Mouse (Mus musculus): ENCODE results near the gene Neurl4. TPM values are rescaled to one million over a fixed set of nuclear protein-coding genes. Genes with fewer than 3 reads are reported as not detected.
A peak's percentile ranks its signal among the peaks of the same experiment; 100 is the strongest.
"Not testable (repeated sequence)": the region's sequence is repeated elsewhere in the genome, so short reads cannot be mapped to it uniquely, and the experiment has no call there.

Gene Neurl4
- polyA plus RNA-seq, 1 experiment from 2014 or later = 2.3 TPM

DNA sequence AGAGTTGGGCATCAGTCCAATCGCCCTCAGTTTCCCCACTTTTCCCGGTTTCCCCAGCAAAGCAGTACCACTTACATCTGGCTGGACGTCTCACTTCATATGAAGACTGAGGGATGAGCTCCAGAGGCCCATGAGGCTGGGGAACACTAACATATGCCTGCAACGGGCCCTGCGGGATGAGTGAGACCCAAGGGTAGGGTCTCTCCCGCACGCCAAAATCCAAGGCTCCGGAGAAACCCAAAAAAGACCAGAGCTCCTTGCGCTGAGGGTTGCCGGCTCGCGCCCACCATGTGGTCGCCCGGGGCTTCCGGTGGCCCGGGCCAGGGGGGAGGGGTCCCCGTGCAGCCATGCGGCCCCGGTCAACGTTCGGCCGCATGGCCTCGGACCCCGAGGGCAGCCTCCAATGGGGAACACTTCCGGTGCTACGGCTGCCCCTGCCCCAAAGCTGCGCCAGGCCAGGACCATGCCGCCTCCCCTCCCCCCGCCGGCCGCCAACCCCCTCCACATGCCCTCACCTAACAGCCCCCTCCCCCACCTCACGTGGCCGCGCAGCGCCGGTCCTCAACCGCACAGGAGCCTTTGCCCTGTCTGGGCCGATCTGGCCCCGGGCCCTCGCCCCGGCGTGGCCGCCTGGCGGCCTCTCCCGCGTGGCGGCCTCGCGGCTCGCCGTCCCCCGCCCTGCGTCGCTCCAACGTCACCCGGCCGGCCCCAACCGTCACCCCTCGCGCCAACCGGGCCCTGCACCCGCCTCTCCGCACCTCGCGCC, 19.6 kb downstream of the Neurl4 start:
- Histone ChIP-seq H3K36me3 (peaks cover 41% of the 10 kb centered on the region), H3K9ac (peak overlapping the region; percentile 99), H3K27ac (peak overlapping the region; percentile 99), H3K9me3 (replicated peaks) (no peaks in the 10 kb centered on the region), H3K4me3 (replicated peaks) (peak overlapping the region; percentile 91), H3K4me1 (replicated peaks) (peaks cover 65% of the 10 kb centered on the region), H3K4me2 (peak overlapping the region; percentile 98), H3K27me3 (no peaks in the 10 kb centered on the region)
- peak; percentile 23 for DNase-seq
- WGBS (ENCODE audit: insufficient replicate concordance) = under 1% methylated on average over 58 of the region's 65 CpGs
- peak; percentile 4; the same call in 1 of the 2 replicates for ATAC-seq (ENCODE audit: low read depth)

DNA sequence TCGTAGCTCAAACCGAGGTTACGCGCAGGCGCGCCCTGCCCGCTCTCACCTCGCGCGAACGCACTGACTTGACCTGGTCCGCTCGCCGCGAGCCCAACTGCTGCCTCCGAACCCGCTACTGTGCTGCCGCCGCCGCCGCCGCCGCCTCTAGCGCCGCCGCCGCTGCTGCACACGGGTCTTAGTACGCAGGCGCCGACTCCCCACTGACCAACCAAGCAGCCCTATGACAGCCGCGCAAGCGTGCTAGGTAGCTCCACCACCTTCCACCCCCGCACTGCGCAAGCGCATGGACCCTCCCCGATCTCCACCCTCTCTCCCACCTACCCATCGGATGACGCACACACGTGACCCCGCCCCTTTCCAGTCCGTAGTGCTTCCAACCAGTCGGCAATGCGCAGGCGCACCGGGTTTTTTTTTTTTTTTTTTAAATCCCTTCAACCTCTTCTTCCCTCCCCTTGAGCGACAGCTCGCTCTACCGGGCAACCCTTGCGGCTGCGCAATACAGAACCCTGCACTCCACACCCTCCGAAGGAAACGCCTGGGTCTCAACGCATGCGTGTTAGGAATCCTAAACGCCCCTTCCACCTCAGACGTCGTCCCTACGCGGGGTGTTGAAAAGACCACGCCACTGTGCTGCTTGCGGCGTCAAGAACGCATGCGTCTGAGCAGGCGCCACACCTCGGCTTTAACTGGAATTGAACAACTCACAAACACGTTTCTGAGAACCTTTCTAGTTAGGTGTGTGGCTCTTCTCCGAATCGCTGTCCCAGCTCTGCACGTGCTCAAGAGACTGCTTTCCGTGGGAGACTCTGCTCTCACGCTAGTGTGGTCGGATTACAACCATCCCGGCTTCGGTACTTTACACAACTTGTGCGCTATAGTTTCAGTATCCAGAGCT, 20.5 kb downstream of the Neurl4 start, which contains the start of gene Eif5a:
Gene Eif5a (minus strand): TSS at position 845 of the 898 bp plus-strand sequence.
- peaks cover 56% of the 10 kb centered on the region for H3K4me1 ChIP-seq (replicated peaks)
- ATAC-seq (ENCODE audit: low read depth) (peak; percentile 90), DNase-seq (peak; percentile 100)
- no peaks in the 10 kb centered on the region for H3K27me3 ChIP-seq
- no peaks in the 10 kb centered on the region for H3K9me3 ChIP-seq (replicated peaks)
- H3K9ac ChIP-seq = peak within 1 kb of the TSS; percentile 99
- H3K4me2 ChIP-seq = peak within 1 kb of the TSS; percentile 98
- H3K27ac ChIP-seq = peak within 1 kb of the TSS; percentile 99
- H3K4me3 ChIP-seq (replicated peaks) = peak within 1 kb of the TSS; percentile 91
- under 1% methylated on average over 78 of the region's 78 CpGs for whole genome bisulfite sequencing (ENCODE audit: insufficient replicate concordance)
- peaks cover 31% of the 10 kb centered on the region for H3K36me3 ChIP-seq

DNA sequence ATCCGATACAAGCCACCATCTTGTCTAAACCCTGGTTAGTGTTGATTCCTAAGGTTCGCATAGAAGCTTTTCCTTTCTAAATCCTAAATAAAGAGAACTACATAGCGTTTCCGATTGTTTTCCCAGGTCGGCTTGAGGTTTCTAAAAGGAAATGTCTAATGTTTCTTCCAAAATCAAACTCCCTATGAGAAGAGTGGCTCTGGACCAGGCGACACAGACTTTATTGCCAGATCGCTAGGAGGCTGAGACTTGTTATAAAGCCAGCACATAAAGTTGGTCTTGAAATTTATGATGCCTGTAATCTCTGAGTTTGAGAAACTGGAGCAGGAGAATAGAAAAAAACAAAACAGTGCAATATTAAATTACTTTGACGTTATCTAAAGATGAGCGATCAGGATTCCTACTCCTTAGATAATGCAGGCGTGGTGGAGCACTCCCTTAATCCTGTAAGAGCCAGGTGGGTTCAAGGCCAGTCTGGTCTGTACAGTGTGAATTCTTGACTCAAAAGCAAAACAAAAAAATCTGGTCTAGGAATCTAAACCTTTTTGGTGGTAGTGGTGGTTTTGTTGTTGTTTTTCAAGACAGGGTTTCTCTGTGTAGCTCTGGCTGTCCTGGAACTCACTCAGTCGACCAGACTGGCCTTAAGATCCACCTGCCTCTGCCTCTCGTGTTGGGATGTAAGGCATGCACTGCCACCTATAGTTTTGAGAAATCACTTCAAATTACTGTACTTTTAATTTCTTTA, 21.3 kb downstream of the Neurl4 start:
- WGBS (ENCODE audit: insufficient replicate concordance) = 3% methylated on average over 12 of the region's 12 CpGs
- no peaks in the 10 kb centered on the region for H3K27me3 ChIP-seq

DNA sequence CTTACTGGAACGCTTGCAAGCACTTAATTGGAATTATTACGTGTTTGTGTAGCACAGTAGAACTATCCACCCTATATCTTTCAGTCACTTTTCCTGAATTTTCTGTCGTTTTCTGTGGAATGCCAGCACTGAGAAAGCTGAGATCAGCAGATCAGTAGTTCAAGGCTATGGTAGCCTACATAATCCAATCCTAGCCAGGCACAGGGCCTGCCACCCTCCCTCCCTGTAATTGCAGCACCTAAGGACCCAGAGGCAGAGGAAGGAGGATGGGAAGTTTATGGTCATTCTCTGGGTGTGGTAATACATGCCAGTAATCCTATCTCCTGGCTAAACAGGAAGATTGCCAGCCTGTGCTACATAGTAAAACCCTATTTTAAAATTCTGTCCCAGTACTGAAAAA, 21.9 kb downstream of the Neurl4 start:
- H3K4me1 ChIP-seq (replicated peaks) = peaks cover 42% of the 10 kb centered on the region
- no peak for DNase-seq
- H3K27me3 ChIP-seq = no peaks in the 10 kb centered on the region
- H3K4me3 ChIP-seq (replicated peaks) = peak overlapping the region; percentile 91
- peak overlapping the region; percentile 99 for H3K27ac ChIP-seq
- H3K9me3 ChIP-seq (replicated peaks) = no peaks in the 10 kb centered on the region
- peaks cover 17% of the 10 kb centered on the region for H3K36me3 ChIP-seq
- WGBS (ENCODE audit: insufficient replicate concordance) = 60% methylated on average over 3 of the region's 3 CpGs
- H3K4me2 ChIP-seq = peak overlapping the region; percentile 84
- peak overlapping the region; percentile 78 for H3K9ac ChIP-seq
- no peak for ATAC-seq (ENCODE audit: low read depth)

More for the DNA sequence above, 21.3 kb downstream of the Neurl4 start:
- Histone ChIP-seq H3K27ac (peak overlapping the region; percentile 99), H3K4me2 (peak overlapping the region; percentile 84), H3K9ac (peak overlapping the region; percentile 78), H3K9me3 (replicated peaks) (no peaks in the 10 kb centered on the region), H3K4me3 (replicated peaks) (peak overlapping the region; percentile 91), H3K4me1 (replicated peaks) (peaks cover 48% of the 10 kb centered on the region), H3K36me3 (peaks cover 23% of the 10 kb centered on the region)
- ATAC-seq (ENCODE audit: low read depth) = no peak
- DNase-seq = no peak

DNA sequence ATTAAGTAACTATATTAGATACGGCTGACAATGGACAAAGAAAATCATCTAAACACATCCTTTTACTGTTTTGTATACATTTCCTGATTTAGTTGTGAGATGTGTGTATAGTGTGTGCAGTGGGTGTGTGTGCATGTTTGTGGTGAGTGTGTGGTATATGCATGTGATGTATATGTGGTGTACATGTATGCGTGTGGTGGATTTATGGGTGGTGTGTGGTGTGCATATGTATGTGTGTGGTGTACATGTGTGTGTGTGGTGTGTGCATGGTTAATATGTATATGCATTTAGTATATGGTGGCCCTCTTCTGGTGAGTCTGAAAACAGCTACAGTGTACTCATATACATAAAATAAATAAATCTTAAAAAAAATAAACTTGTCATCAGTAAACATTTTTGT, 26.6 kb downstream of the Neurl4 start:
- Histone ChIP-seq H3K9ac (no peak overlapping the region), H3K4me2 (no peak overlapping the region), H3K27ac (no peak overlapping the region), H3K27me3 (no peaks in the 10 kb centered on the region), H3K9me3 (replicated peaks) (no peaks in the 10 kb centered on the region), H3K4me3 (replicated peaks) (no peak overlapping the region), H3K36me3 (no peaks in the 10 kb centered on the region), H3K4me1 (replicated peaks) (peaks cover 21% of the 10 kb centered on the region)
- 87% methylated on average over 2 of the region's 2 CpGs for WGBS (ENCODE audit: insufficient replicate concordance)
- DNase-seq = no peak
- ATAC-seq (ENCODE audit: low read depth) = no peak

DNA sequence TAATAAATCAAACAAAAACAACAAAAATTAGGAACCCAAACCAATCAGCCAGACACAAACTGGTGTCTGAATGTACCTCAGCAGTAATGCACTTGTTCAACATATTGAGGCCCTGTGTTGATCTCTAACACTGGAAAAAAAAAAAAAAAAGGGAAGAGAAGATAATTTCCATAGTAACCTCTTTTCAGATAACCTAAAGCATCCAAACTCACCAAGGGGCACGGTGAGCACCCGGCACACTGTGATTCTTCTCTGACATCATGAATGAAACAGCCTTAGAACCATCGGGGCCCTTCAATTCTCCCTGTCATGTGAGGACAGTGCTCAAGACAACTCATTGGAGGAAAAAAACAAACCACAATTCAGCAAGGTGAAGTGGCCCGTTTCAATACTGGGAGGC, 28.8 kb downstream of the Neurl4 start:
- no peak for ATAC-seq (ENCODE audit: low read depth)

DNA sequence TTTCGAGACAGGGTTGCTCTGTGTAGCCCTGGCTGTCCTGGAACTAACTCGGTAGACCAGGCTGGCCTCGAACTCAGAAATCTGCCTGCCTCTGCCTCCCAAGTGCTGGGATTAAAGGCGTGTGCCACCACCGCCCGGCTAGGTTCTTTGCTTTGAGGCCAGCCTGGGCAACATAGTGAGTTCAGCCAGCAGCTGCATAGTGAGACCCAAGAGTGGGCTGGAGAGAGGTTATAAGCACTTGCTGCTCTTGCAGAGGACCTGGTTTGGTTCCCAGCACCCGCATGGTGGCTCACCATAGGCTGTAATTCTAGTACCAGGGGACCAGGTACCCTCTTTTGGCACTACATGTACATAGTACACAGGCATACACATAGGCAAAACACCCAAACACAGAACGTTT, 29.3 kb downstream of the Neurl4 start:
- not testable (repeated sequence) for H3K27ac ChIP-seq; H3K9ac ChIP-seq; H3K4me2 ChIP-seq; H3K9me3 ChIP-seq (replicated peaks); ATAC-seq (ENCODE audit: low read depth); DNase-seq; H3K4me3 ChIP-seq (replicated peaks); H3K36me3 ChIP-seq
- WGBS (ENCODE audit: insufficient replicate concordance) = 75% methylated on average over 8 of the region's 8 CpGs
- H3K4me1 ChIP-seq (replicated peaks) = peaks cover 13% of the 10 kb centered on the region
- H3K27me3 ChIP-seq = peaks cover 13% of the 10 kb centered on the region

More for the DNA sequence above, 28.8 kb downstream of the Neurl4 start:
- H3K4me3 ChIP-seq (replicated peaks) = no peak overlapping the region
- DNase-seq = no peak
- H3K4me2 ChIP-seq = no peak overlapping the region
- H3K9ac ChIP-seq = no peak overlapping the region
- H3K27ac ChIP-seq = no peak overlapping the region
- peaks cover 8% of the 10 kb centered on the region for H3K27me3 ChIP-seq
- 34% methylated on average over 4 of the region's 4 CpGs for WGBS (ENCODE audit: insufficient replicate concordance)
- H3K36me3 ChIP-seq = no peaks in the 10 kb centered on the region
- H3K9me3 ChIP-seq (replicated peaks) = no peaks in the 10 kb centered on the region
- peaks cover 8% of the 10 kb centered on the region for H3K4me1 ChIP-seq (replicated peaks)

DNA sequence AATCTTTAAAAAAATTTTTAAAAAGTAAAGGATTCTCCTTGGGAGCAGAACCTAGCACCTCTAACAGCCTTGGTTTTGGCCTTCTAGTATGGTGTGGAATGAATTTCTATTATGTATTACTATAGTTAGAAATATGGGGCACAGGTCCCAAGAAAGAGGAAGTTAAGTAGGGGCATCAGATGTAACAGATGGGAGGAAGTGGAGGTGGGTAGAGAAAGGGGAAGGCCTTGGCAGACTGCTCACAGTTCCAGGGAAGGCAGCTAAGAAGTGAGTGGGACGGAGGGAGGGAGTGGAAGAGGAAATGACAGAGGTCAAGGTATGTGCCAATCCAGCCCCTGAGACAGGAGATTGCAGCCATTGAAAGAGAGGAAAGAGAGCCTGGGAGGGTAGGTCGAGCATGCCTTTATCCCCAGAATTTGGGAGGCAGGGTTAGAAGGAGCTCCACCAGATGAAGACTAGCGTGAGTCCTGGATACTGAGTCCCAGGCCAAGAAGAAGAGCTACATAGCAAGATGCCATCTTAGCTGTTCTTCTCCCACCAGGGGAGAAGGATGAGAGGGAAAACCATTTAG, 30.2 kb downstream of the Neurl4 start:
- peak overlapping the region; percentile 15; the same call in 1 of the 2 replicates for H3K27ac ChIP-seq
- H3K4me2 ChIP-seq = 0 out of 2 replicates have a peak overlapping the region, but pooled peaks have one; percentile 21
- no peak overlapping the region for H3K9ac ChIP-seq
- no peaks in the 10 kb centered on the region for H3K9me3 ChIP-seq (replicated peaks)
- H3K27me3 ChIP-seq = peaks cover 22% of the 10 kb centered on the region
- no peak overlapping the region for H3K4me3 ChIP-seq (replicated peaks)
- peaks cover 22% of the 10 kb centered on the region for H3K4me1 ChIP-seq (replicated peaks)
- WGBS (ENCODE audit: insufficient replicate concordance) = 36% methylated on average over 3 of the region's 3 CpGs
- ATAC-seq (ENCODE audit: low read depth) (no peak), DNase-seq (no peak)
- no peaks in the 10 kb centered on the region for H3K36me3 ChIP-seq

DNA sequence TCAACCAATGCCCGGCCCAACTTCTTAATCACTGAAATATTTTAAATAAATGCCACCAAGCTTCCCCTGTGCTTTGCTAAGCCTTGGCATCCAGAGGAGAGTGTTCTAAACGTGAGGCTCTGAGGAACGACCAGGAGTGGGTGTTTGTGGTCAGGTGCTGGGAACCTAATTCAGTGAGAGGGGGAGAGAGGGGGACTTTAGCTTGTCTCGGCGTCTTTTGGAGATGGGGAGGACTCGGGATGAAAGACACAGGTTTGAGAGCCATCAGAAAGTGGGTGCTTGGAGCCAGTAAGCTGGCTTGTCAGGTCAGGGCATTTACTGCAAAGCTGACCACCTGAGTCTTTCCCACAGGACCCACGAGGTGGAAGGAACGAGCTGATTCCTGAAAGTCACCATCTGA, 30.9 kb downstream of the Neurl4 start:
- H3K9me3 ChIP-seq (replicated peaks) = no peaks in the 10 kb centered on the region
- H3K36me3 ChIP-seq = no peaks in the 10 kb centered on the region
- no peak overlapping the region for H3K4me2 ChIP-seq
- 48% methylated on average over 8 of the region's 8 CpGs for WGBS (ENCODE audit: insufficient replicate concordance)
- peaks cover 29% of the 10 kb centered on the region for H3K4me1 ChIP-seq (replicated peaks)
- H3K27me3 ChIP-seq = peaks cover 29% of the 10 kb centered on the region
- DNase-seq (no peak), ATAC-seq (ENCODE audit: low read depth) (no peak)
- H3K27ac ChIP-seq = peak overlapping the region; percentile 41
- no peak overlapping the region for H3K9ac ChIP-seq
- H3K4me3 ChIP-seq (replicated peaks) = no peak overlapping the region

DNA sequence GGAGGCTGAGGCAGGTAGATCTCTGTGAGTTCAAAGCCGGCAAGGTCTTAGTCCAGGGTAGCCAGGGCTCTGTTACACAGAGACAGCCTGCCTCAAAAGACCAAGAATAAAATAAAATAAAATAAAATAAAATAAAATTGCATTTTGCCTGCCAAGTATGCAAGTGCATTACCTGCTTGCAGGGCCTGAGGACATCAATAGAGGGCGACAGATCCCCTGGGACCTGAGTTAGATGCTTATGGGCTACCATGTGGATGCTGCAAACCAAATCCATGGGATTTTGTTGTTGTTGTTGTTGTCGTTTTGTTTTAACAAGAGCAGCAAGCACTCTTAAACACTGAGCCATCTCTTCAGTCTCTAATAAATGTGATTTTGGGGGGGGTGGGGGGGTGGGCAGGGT, 31.4 kb downstream of the Neurl4 start:
- Histone ChIP-seq H3K27ac (no peak overlapping the region), H3K4me3 (replicated peaks) (no peak overlapping the region), H3K36me3 (no peaks in the 10 kb centered on the region), H3K27me3 (peaks cover 34% of the 10 kb centered on the region), H3K4me1 (replicated peaks) (peaks cover 34% of the 10 kb centered on the region), H3K9ac (no peak overlapping the region), H3K4me2 (no peak overlapping the region), H3K9me3 (replicated peaks) (no peaks in the 10 kb centered on the region)
- ATAC-seq (ENCODE audit: low read depth) (no peak), DNase-seq (no peak)
- 48% methylated on average over 3 of the region's 3 CpGs for WGBS (ENCODE audit: insufficient replicate concordance)

All from liver, embryonic 13.5 days (tissue).